Mouse (Mus musculus): Measurements from ENCODE around the gene Nop56. TPM values are rescaled to one million over a fixed set of nuclear protein-coding genes. Genes with fewer than 3 reads are reported as not detected.

Gene Nop56
- total RNA-seq, 2 experiments from 2014 or later, result 23.8 to 29.5 TPM

DNA sequence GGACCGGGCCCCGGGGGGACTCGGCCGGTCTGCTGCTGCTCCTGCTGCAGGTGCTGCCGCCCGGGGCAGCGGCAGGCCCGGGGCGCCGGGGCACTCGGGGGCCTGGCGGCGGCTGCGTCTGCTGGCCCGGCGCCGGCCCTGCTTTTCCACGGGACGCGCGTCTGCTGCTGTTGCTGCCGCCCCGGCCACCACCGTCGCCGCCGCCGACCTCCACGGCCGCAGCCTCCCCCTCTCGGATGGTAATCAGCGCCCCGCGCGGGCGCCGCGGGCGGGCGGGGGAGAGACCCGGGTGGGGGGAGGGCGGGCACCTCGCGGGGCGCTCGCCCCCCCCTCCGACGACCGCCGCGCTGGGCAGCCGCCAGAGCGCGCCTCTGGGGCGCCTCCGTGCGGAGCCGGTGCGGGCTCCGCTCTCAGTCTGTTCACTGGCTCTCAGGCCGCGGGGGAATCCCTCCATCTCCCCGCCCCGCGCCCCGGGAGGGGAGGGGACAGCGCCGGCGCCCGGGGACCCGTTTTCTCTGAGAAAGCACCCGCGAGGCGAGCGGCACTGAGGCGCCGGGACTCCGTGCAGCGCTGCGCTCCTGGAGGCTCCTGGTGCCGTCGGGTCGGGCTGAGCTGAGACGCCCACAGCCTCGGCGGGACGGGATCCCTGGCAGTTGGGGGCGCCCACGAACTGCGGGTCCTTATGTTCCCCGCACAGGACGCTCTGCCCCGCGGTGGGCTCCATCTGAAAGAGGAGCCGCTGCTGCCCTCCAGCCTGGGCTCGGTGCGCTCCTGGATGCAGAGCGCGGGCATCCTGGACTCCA, 21.3 kb downstream of the Nop56 start:
- DNase-seq (ENCODE audit: low spot score), result no peak

DNA sequence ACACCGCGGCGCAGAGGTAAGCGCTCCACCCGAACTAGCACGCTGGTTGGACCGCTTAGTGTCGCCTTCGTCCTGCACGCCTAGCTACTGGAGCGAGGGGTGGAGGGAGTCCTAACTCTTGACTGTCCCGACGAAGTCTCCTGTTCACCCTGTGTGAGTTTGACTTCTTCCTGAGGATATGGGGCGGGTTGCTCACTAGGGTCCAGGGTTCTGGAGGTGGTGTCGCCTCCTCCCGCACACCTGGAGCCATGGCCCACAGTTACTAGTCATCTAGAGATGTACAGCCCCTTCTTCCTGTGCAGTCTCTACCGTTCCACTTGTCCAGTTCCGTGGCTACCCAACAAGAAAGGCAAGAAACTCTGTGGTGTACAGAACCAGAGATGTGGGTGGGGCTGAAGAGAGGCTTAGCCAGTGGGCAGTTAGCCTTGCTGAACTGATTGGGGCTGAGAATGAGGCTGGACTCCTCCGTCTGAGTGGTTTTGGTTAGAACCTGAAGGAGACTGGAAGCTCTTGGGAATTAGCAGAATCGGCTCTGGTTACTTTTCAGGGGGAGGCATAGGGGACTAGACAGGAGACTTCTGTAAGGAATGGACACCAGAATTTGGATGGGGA, 22.0 kb downstream of the Nop56 start:
- no peak for DNase-seq (ENCODE audit: low spot score)

DNA sequence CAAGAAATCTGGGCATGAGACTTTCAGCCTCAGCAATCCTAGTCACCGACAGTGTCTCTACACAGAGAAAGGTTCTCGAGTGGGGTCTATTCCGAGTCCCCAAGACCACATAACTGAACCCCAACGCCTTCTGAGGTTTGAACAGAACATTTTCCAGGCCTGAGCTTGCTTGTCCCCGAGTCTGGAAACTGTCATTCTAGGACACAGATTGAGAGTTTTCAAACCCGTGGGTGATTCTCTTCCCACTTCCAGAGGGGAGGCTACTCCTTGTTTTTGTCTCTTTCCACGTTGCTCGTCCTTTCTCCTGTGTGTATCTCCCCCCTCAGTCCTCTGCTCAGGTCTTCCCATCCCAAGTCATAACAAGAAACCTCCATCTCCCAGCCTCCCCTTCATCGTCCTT, 23.4 kb downstream of the Nop56 start:
- DNase-seq (ENCODE audit: low spot score), result no peak

DNA sequence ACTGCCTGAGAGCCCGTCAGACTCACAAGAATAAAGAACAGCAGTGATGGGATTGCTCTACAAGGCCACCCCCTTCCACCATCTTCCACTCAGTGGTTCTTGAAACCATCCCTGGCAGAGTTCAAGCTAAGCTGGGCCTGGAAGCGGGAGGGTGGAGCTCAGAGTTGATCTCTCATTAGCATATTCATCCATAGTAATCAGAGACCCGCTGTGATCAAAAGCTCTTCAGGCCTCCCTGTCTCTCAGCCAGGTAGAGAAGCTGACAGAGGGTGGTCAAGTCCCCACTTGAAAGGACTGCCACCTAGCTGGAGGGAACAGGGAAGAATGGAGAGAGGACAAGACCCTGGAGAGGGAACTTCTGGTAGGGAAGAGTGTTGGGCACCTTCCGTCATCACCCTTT, 28.8 kb downstream of the Nop56 start:
- DNase-seq (ENCODE audit: low spot score), result no peak

DNA sequence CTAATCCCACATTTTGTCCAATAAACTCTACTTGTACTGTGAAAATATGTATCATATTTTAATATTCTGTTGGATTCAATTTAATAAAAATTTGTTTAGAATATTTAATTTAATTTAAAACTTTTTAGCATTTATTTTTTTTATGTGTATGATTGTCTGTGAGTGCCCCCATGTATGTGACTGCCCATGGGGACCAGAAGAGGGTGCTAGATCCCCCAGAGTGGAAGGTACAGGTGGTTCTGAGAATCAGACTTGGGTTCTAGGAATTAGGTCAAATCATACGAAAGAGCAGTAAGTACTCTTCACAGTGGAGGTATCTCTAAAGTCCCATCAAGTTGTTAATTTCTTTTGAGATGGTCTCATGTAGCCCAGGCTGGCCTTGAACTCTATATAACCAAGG, 52.8 kb downstream of the Nop56 start:
- no peak for DNase-seq (ENCODE audit: low spot score)

Other genes starting within 250 kb of the Nop56 start
- gene Tgm6, start 162.0 kb upstream of the Nop56 start, total RNA-seq (2021), result not detected
- gene Snrpb, start 95.0 kb upstream of the Nop56 start, total RNA-seq (2021), result 100 to 1,000 TPM; 122 to 131 TPM
- not detected for gene Tmc2, start 79.2 kb upstream of the Nop56 start, total RNA-seq (2021)
- 100 to 1,000 TPM; 450 to 457 TPM for gene Idh3b, start 10.1 kb downstream of the Nop56 start, total RNA-seq (2021)
- gene Ebf4, start 20.7 kb downstream of the Nop56 start, total RNA-seq (2021), result under 1 TPM; 0.27 to 0.43 TPM
- 1 to 10 TPM; 2.2 to 2.4 TPM for gene Cpxm1, start 123.1 kb downstream of the Nop56 start, total RNA-seq (2021)
- gene Gm28372, start 130.8 kb downstream of the Nop56 start, total RNA-seq (2021), result not detected
- gene 1700020A23Rik, start 130.8 kb downstream of the Nop56 start, total RNA-seq (2021), result not detected
- not detected for gene Tmem239, start 132.0 kb downstream of the Nop56 start, total RNA-seq (2021)
- 10 to 100 TPM; 17.6 to 19.2 TPM for gene Vps16, start 149.9 kb downstream of the Nop56 start, total RNA-seq (2021)
- 1 to 10 TPM; 4.2 to 4.8 TPM for gene Pced1a, start 150.3 kb downstream of the Nop56 start, total RNA-seq (2021)
- 10 to 100 TPM; 14.8 to 18.9 TPM for gene Ptpra, start 175.8 kb downstream of the Nop56 start, total RNA-seq (2021)